Mouse (Mus musculus) layer of hippocampus, postnatal 14 days (tissue): ENCODE data around the gene Zc3h15. TPM values are rescaled to one million over a fixed set of nuclear protein-coding genes. Genes with fewer than 3 reads are reported as not detected.

Experiments
- DNase-seq, 2 experiments: peaks; one replicate each; pipeline ENCODE4 v3.0.0; 2021 to 2022; ENCODE audit warnings: low spot score in 2 of 2, mixed read lengths in 1 of 2
- total RNA-seq, 2 experiments: library from RNA; stranded (reverse); gene quantifications; 2 replicates each; pipeline ENCODE4 v1.2.3; 2021

The Zc3h15 gene
- total RNA-seq, 2 experiments from 2014 or later: 122 to 125 TPM

DNA sequence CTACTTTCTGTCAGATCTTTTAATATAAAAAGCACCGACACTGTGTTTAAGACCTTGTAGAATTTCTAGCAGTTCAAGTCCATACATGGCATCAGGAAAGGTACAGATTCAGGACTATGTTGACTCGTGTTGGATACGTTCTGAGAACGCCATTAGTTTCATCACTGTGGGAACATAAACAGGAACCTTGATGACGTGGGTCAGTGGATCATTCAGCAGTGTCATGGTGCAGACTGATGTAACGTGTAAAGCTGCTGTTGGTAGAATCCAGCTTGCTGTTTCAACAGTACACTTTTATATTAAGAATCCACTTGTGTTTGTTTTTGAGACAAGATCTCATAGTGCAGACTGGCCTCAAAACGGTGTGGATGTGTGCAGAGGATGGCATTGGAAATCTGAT lies 28.8 kb downstream of the Zc3h15 start:
- DNase-seq: no peak

DNA sequence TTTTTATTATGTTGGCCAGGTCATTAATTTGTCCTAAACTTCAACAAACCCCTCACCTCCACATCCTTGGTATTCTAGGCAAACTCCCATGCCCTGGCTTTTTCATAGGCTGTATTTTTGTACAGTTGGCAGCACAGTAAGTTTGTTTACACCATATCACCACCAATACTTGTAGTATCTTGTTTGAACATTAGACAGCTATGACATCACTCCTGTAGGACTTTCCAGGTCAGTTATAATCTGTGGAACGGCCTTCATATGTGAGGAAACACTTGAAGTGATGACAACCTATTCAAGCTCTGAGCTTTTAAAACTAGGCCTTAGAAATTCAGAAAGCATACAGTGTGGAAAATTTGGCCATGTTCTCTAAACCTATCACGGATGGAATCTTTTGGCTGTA lies 29.6 kb downstream of the Zc3h15 start:
- no peak for DNase-seq

DNA sequence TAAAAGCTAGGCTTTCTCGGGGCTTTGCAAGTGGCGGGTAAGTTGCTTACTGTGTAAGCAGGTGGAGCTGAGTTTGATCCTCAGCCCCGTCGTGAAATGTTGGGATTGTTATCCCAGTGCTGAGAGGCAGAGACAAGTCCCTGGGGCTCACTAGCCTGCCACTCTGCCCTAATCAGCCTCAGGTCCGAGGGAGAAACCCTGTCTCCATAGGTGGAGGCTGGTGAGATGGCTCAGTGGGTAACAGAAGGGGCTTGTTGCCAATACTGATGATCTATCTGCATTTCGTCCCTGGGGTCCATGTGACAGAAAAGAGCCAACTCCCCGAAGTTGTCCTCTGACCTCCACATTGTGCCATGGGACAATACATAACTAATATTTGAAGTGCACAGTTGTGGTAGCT lies 30.2 kb downstream of the Zc3h15 start:
- no peak for DNase-seq

DNA sequence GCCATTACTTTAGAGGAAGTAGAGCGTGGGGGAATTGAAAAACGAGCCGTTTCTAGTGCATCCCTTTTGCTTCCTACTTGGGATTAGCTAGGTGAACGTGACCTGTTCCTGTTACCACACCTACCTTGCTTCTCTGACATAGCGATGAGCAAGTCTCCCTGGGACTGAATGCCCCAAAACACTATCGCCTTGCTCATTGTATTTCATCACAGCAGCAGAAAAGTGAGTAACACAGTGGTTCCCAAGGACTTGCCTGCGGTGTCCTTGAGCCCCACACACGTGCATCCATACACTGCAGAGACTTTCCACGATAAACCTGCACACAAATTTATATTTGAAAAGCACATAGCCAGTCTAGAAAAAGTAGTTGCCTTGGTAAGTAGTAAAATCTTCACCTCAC lies 30.7 kb downstream of the Zc3h15 start:
- DNase-seq: no peak

DNA sequence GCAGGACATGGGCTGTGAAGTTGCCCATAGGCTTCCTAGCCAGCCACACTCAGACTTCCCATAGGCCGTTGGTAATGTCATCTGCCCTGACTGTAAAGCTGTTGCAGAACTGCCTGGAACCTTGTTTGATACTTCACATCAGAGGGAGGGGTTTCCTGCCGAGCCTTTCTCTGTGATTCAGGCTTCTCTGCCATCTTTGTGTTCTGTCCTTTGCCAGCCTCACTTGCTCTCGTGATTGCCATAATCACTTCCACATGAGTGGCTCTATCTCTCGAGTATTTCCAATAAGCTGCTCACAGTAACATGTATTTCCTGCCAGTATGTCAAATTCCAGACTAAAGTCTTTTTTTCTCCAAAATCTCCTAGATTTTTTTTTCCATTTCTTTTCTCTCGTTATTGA lies 31.4 kb downstream of the Zc3h15 start:
- no peak for DNase-seq

DNA sequence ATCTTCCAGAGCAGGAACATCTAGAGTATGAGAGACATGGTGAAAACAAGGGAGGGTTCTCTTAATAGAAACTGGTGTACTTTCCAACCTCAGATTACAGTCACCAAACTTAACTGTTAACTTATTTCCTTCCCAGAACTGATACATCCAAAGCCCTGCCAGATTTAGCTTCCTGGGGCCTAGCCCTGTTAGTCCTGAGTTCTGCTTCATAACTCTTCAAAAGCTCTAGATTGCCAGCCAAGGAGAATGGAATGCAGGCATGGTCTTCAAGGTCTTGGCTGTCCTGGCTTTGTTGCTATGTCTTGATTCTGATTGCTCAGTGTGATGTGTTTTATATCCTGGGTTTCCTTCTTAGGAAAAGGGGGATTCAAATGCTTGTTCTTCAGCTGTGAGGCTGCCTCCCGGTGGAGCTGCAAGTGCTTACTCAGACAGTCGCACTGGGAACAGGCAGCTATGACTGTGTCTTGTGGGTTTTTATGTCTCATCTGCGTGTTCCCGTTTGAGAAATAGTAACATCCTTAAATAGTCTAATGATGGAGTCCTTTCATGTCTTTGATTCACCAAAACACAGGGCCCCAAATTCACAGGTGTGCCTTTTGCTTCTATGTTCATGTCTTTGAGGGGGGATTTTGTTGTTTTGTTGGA lies 32.1 kb downstream of the Zc3h15 start:
- DNase-seq: no peak

DNA sequence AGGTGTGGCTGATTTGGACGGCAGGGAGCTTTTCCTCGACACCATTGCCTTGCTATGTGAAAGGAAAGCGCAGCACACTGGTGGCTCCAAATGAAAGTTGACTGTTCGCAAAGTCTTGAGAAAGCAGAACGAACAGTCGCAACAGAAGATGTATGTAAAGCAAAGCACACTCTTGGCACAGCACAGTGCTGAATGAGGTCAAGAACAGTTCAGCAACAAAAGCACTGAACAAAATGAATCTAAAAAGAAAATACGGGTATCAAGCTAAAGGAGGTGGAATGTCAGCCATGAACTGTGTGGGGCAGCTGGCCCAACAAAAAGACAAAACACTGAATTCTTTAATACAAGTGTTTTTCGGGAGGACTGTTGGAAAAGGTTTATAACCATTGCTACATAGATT lies 37.1 kb downstream of the Zc3h15 start:
- no peak for DNase-seq

DNA sequence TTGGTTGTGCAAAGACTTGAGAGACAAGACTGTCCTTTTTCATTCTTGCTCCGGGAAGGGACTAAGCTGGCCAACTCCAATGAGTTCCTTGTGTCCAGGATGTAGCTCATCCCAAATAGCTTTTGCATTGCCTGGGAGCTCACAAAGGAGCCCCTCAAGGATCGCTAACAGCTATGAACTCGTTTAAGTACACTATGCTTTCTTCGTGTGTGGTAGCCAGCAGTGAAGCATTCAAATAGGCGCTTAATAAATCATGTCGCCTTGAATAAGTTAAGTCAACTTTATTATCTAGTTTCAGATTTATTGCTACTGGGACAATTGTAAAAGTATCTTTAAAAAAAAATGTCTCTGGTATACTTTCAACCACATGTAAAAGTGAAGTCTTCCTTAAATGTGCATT lies 37.5 kb downstream of the Zc3h15 start:
- no peak for DNase-seq

DNA sequence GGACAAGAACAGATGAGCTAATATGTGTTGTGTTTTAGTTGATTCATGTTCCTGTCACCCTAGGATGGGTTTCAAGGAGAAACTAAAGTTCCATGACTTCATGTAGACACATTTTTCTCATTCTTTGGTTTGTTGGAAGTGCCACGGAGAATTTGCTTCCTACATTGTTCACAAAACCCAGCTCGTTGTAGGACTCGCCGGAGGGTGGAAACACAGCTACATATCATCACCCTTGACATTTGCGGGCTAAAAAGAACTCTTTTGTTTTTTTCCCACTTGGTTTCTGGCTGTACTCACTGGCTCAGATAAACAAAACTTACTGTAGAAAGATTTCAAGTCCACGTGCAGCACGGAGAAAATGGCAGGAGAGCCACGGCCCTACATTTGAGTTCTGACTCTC lies 38.0 kb downstream of the Zc3h15 start:
- no peak for DNase-seq

DNA sequence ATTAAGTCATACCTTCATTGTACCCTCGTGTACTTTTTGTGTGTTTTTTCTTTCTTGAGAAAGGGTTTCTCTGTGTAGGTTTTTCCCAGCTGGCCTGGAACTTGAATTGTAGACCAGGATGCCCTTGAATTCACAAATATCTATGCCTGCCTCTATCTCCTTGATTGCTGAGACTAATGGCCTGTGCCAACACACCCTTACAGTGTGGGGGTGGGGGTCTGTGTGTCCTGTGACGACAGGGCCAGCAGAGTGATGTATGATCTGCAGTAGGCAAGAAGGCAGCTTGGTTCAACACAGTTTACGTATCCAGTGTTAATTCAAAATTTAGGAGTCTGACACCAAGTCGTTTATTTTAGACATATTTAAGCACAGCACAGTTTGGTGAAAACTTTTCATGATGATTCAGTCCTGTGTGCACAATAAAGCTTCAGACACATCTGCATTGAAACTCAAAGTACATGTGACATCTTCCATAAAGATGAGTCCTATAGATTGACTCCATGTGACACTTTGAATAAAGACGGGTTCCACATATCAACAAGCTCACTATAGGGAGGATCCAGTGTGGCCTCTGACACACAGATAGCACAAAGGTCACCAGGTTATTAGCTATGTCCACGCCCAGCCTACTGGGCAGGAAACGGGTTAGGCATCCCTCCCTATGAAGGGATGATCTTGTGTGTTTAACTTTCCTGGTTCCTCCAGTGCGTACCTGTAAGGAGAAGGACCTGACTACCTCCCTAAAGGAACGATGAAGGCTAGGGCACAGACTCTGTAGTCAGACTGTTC lies 39.7 kb downstream of the Zc3h15 start:
- DNase-seq: no peak

DNA sequence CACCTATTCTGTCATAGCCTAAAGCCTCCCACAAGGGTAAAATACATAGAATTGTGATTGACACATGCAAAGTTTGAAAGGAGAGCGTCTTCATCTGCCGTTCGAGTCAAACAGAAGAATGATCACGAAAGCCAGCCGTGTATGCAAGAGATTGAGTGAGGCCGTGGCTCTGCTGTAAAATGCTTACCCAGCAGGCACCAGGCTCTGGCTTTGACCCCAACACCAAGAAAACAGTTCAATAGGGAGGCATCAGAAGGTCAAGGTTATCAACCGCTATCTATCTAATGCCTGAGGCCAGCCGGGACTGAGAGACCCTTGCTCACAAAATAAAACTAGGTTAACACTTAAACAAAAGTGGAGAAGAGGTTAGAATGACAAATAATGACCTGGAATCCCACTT lies 40.5 kb downstream of the Zc3h15 start:
- DNase-seq: no peak

DNA sequence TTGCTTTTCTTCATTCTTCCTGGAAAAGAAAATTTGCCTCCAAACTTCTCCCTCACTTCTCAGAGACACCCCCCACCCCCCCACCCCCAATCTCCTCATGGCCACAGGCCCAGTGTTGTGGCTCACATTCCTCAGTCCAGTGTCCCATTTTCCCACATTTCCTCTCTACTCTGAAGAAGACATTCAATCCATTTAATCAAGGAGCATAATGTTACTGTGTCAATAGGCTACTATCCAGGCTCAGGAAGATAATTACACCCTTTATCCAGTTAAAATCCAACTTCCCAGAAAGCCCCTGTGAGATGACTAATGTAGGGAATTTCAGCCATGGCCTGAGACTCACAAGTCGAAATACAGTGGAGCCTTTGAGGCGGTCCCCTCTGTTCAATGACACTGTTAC lies 46.1 kb downstream of the Zc3h15 start:
- no peak for DNase-seq

DNA sequence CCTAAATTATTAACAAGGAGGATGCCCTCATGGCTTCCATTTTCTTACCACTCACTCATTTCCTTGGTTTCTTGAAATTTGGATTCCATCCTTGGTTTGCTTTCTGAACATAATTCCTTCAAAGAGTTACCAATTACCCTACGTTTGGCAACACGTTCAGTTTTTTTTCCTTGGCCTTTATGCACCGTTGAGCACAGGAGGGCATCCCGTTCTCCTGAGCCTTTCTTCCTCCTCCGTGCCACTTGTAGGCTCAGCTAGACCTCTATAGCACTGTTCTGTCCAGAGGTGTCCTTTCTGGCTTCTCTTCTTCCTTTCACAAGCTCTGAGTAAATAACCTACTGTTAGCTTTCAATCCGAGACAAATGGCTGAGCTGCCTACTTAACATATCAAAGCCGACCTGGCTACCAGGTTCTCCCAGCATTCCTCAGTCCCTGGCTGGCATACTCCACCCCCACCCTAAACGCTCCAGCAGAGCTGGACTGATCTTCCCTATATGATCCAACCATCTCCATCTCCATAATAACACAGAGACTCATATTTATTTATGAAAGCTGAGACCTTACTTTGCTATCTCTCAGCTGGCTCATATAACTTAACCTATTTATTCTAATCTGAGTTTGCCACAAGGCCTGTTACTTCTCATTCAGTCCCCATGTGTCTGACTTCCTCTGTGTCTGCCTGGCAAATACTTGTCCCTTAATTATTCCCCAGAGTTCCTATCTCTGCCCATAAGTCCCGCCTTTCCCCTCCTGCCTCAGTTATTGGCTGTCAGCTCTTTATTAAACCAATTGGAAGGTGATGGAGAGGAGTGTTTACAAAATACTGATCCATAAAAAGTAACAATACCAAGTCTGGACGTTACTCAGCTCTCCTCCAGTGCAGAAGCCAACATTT lies 48.7 kb downstream of the Zc3h15 start:
- no peak for DNase-seq

DNA sequence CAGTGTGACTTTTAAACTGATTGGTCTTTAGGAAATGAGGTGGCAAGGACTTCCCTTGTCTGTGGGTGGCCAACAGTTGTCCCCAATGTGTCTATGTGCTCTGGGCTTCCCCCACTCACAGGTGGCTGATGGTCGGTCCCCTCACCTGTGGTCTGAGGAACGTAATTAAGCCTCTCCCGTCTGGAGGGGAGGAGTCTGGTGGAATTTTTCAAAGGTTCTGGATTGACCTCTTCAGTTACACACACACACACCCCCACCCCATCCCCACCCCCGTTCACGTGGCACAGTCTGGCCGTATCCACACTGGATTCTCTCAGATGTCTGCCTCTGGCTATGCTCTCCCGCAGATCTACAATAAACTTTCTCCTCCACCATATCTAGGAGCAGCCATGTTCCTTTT lies 49.8 kb downstream of the Zc3h15 start:
- no peak for DNase-seq

DNA sequence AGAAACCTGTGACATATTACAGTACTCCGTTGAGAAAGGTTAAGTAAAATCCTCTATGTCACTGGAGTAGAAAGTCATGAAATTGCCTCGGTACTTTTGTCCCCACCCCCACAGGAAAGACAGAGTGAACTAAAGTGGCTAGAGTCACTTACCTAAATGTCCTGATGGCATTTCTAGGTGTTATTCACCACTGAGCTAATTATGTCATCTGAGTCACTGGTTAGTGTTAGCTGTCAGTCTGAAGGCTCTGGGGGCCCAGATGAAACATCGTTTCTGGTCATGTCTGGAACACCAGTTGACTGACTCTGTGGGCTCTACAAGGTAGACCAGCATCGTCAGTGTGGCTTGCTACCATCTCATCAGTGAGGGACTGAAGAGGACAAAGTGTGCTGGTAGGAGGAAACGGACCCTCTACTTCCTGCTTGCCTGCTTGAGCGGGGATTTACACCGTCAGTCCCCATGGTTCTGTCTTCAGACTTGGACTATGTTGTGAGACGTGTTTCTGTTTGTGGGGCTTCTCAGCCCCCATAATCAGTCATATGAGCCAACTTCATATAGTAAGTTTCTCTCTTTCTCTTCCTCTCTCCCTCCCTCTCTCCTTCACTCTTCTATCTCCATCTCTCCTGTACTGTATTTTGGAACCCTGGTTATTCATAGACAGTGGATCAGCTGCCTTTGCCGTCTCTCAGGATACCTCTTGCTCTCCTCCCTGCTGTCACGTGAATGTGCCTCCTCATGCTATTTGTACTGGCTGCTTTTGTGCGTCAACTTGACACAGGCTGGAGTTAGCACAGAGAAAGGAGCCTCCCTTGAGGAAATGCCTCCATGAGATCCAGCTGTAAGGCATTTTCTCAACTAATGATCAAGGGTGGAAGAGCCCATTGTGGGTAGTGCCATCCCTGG lies 51.4 kb downstream of the Zc3h15 start:
- DNase-seq: no peak

DNA sequence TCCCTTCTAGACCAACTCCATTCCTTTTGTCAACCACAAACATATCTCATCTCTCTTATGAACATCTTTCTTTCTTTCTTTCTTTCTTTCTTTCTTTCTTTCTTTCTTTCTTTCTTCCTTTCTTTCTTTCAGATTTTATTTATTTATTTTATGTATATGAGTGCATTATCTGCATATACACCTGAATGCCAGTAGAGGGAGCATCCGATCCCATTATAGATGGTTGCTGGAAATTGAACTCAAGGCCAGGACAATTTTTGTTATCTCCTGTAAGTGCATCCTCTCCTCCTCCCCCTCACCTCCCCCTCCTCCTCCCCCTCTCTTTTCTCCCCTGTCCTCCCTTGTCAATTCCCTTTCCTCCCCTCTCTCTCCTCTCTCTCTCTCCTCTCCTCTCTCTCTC lies 54.2 kb downstream of the Zc3h15 start:
- no peak for DNase-seq

DNA sequence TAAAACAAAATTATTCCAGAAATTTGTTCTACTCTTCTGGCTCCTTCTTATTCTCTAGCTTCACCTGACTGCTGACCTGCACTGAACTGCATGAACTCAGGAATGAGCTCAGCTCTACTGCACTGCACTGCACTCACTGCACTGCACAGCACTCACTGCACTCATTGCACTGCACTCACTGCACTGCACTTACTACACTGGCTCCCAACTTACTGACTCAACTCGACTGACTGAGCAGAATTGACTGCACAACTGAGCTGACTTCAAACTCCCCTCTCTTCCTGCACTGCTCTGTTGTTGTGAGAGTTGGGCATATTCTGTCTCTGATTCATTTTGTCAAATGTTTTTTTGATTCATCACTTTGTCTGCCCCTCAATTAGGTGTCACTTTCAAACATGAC lies 55.1 kb downstream of the Zc3h15 start:
- no peak for DNase-seq

DNA sequence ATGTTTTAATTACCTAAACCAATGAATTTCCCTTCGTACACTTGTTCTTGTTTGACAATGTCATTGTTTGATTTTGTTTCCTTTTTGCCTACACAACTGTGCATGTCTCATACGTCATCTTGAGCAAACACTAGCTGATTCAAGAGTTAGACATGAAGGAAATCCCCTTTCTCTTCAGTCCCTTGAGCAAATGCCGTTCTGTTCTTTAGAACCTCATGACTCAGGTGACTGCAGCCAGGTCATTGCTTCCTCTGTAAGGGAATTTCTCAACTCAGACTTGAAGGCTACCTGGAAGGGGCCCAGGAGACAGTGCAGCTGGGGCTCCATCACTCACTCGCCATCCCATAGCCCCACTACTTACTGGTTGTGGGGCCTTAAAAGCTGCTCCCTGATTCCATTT lies 56.4 kb downstream of the Zc3h15 start:
- no peak for DNase-seq

DNA sequence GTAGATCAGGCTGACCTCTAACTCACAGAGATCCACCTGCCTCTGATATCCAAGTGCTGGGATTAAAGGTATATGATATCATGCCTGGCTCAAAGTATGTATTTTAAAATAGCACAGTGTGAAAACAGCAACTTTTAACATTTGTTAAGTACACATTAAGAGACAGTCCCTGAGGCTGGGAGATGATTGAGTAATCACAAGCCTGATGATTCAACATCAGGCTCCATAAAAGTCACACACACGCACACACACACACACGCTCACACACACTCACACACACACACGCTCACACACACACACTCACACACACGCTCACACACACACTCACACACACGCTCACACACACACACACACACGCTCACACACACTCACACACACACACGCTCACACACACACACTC lies 58.2 kb downstream of the Zc3h15 start:
- no peak for DNase-seq

DNA sequence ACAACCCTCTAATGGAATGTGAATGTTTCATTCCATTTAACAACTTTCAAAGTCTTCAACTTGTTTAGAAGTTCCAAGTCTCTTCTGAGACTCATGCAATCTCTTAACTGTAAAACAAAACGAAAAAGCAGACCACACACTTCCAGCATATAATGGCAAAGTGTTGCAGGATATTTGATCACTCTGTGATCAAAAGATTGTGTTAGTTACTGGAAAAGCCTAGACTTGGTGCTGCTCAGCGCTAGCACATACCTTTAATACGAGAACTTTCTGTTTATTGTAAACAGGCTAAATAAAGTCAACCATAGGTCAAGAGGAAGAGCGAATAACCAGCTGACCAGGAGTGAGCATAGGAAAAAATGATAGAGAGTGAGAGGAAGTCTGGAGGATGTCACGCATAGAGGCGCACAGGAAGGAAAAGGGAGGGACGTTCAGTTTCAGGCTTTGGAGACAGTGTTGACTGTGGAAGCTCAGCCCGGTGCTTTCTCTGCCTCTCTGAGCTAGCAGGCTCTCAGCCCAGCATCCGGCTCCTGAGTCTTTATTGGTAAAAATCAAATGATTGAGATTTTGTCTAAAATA lies 61.4 kb downstream of the Zc3h15 start:
- no peak for DNase-seq
